Mouse (Mus musculus) liver, postnatal 0 days (tissue): Measurements from ENCODE around the gene Gp1bb.

Experiments
- CTCF ChIP-seq: sonication (generic); IDR thresholded peaks from 2 replicates; pipeline ENCODE4 v1.5.1; 2016; ENCODE audit warnings: antibody characterized with exemption, low read depth
- EP300 ChIP-seq: IDR thresholded peaks from 2 replicates; pipeline ENCODE4 v1.6.1; 2016; ENCODE audit warnings: antibody characterized with exemption, low read depth, mild to moderate bottlenecking

DNA sequence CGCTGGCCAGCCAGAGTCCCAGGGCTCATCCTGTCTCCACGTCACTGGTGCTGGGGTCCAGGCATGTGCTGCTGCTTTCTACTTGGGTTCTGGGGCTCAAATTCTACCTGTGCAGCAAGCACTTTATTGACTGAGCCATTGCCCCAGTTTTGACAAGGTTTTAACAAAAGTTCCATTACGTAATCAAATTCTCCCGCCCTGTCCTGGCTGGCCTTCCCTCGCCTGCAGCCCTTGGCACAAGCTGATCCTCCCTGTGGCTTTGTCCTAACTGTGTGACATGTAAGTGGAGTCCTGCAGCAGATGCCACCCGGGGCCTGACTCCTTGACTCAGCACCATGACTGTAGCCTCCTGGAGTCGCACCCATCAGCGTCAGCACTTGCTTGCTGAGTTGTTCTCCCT, 48.0 kb downstream of the Gp1bb start:
- no peak for TF ChIP-seq CTCF
- no peak for TF ChIP-seq EP300
